Mouse (Mus musculus) kidney, adult 2 months (tissue): ENCODE data around the gene Gm10518.

Source experiments
- CTCF ChIP-seq: fragments of 200-500 bp; conservative IDR thresholded peaks from 2 replicates; pipeline ENCODE4 v1.5.1; 2011; ENCODE audit warnings: low read depth, mild to moderate bottlenecking, control low read depth, low read length, moderate library complexity, mixed read lengths; ENCODE audit not compliant: insufficient read depth, insufficient read length
- POLR2A ChIP-seq: fragments of 200-500 bp; IDR thresholded peaks from one replicate; pipeline ENCODE4 v1.6.1; 2011; ENCODE audit warnings: low read depth, low read length, control low read depth

DNA sequence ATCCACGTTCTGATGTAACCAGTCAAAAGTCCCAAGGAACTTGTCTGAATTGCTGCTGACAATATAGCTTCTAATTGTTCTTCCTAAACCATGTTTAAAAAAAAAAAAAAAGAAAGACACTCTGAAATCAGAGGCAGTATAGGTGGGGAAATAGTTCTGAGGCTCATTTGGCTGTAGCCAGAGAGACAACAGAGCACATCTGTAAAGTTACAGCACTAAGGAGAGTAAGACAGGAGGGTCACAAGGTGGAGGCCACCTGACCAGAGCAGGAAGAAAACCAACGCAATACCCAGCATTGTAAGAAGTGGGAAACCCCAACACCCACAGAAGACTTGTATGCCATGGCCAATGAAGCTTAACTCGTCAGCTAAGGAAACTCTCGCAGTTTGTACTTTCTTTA is 19.1 kb upstream of the Gm10518 start:
- TF ChIP-seq CTCF: no peak
- TF ChIP-seq POLR2A: no peak
